Mouse (Mus musculus) C2C12 (cell line): ENCODE measurements at regions not wholly inside any gene's neighbourhood (a gene's known extent, or its start where the extent isn't known, plus 50 kb on each side); places are given as distances from the start of the nearest gene placed in this dataset.

Experiments used
- H3K27me3 ChIP-seq: one replicate; pipeline ENCODE4 v1.6.1; 2011; ENCODE audit not compliant: control insufficient read depth, insufficient read depth, insufficient read length
- H3K36me3 ChIP-seq: one replicate; pipeline ENCODE4 v1.6.1; 2011; ENCODE audit not compliant: control insufficient read depth, insufficient read depth
- H3K4me3 ChIP-seq: one replicate; pipeline ENCODE4 v1.5.1; 2011; ENCODE audit warnings: mild to moderate bottlenecking, control low read depth; ENCODE audit not compliant: poor library complexity, insufficient read depth, severe bottlenecking
- H3K79me2 ChIP-seq: one replicate; pipeline ENCODE4 v1.6.1; 2011; ENCODE audit not compliant: control insufficient read depth, insufficient read depth
- H3K79me3 ChIP-seq: one replicate; pipeline ENCODE4 v1.6.1; 2011; ENCODE audit warnings: low read depth, control low read depth
- H3ac ChIP-seq: one replicate; pipeline ENCODE3; 2011; ENCODE audit warnings: low read depth; ENCODE audit not compliant: control insufficient read depth, insufficient read length
- CEBPB ChIP-seq: IDR thresholded peaks from one replicate; pipeline ENCODE4 v1.6.1; 2011; ENCODE audit warnings: low read depth, mild to moderate bottlenecking, control low read depth, moderate library complexity
- CTCF ChIP-seq: IDR thresholded peaks from one replicate; pipeline ENCODE4 v1.5.1; 2011; ENCODE audit not compliant: control insufficient read depth, insufficient read depth, insufficient read length
- FOSL1 ChIP-seq: IDR thresholded peaks from one replicate; pipeline ENCODE4 v1.8.0; 2011; ENCODE audit warnings: mild to moderate bottlenecking, low read length; ENCODE audit not compliant: poor library complexity, insufficient read depth, severe bottlenecking
- MAX ChIP-seq: IDR thresholded peaks from one replicate; pipeline ENCODE4 v1.6.1; 2011; ENCODE audit warnings: mild to moderate bottlenecking, control low read depth
- MYOD1 ChIP-seq: IDR thresholded peaks from one replicate; pipeline ENCODE4 v1.6.1; 2011; ENCODE audit warnings: low read depth; ENCODE audit not compliant: control insufficient read depth, insufficient read length
- MYOG ChIP-seq: IDR thresholded peaks from one replicate; pipeline ENCODE4 v1.6.1; 2011; ENCODE audit not compliant: control insufficient read depth, insufficient read length; ENCODE audit errors: extremely low read depth
- USF1 ChIP-seq: IDR thresholded peaks from one replicate; pipeline ENCODE4 v1.6.1; 2011; ENCODE audit warnings: low read depth, mild to moderate bottlenecking, control low read depth, moderate library complexity

- TF ChIP-seq MYOD1 (no peak), USF1 (no peak), FOSL1 (no peak), MAX (no peak), CEBPB (peak; percentile 43), MYOG (no peak), CTCF (no peak)
- Histone ChIP-seq H3ac (no peak overlapping the region), H3K79me3 (no peaks in the 10 kb centered on the region), H3K27me3 (no peaks in the 10 kb centered on the region), H3K79me2 (no peaks in the 10 kb centered on the region), H3K4me3 (no peak overlapping the region), H3K36me3 (no peaks in the 10 kb centered on the region)
Measured at GRCm38 (mm10) chr6:37723337-37723736, 147.3 kb upstream of the Trim24 start.

DNA sequence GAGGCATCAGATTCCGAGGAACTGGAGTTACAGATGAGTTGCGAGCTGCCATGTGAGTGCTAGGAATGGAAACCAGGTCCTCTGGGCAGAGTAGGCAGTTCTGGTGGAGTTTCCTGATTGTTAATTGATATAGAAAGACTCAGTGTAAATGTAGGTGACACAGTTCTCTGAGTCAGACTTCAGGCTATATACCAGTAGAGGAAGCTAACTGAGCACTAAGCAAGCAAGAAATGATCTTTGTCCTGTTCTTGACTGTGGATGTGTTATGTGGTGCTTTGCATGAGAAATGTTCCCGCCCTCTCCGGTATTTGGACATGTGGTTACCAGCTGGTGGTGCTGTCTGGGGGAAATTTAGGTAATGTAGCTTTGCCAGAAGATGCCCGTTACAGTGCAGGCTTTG is 146.4 kb upstream of the Trim24 start:
- Histone ChIP-seq H3K79me2 (no peaks in the 10 kb centered on the region), H3K79me3 (no peaks in the 10 kb centered on the region), H3K36me3 (no peaks in the 10 kb centered on the region), H3ac (no peak overlapping the region), H3K27me3 (no peaks in the 10 kb centered on the region), H3K4me3 (no peak overlapping the region)
- TF ChIP-seq MYOG (no peak), USF1 (no peak), MYOD1 (no peak), FOSL1 (no peak), CTCF (no peak), CEBPB (no peak), MAX (no peak)

- Histone ChIP-seq H3K79me2 (no peaks in the 10 kb centered on the region), H3K4me3 (no peak overlapping the region), H3K79me3 (no peaks in the 10 kb centered on the region), H3K36me3 (no peaks in the 10 kb centered on the region), H3ac (no peak overlapping the region), H3K27me3 (no peaks in the 10 kb centered on the region)
- TF ChIP-seq MYOD1 (no peak), CEBPB (no peak), CTCF (no peak), FOSL1 (no peak), MAX (no peak), MYOG (no peak), USF1 (no peak)
Measured at GRCm38 (mm10) chr6:37728621-37729020, 142.0 kb upstream of the Trim24 start.

DNA sequence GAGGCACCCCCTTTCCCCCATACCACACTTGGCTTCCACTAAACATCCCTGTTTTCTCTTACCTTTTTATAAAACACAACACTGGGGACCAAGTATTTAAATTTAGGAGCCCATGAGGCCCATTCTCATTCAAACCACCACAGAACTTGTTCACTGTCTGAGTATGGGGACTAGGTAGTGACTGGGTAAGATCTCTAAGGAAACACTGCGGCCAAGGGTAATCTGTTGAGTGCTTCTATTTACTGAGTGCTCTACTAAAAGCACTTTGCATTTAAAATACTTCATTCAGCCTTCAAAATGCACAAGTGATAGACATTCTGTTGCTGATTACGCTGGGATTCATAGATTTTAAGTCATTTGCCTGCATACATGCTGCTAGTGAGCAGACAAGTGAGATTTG is 141.4 kb upstream of the Trim24 start:
- Histone ChIP-seq H3K79me3 (no peaks in the 10 kb centered on the region), H3K27me3 (no peaks in the 10 kb centered on the region), H3K4me3 (no peak overlapping the region), H3K79me2 (no peaks in the 10 kb centered on the region), H3ac (no peak overlapping the region), H3K36me3 (no peaks in the 10 kb centered on the region)
- TF ChIP-seq MYOD1 (no peak), MAX (no peak), FOSL1 (no peak), CEBPB (no peak), CTCF (no peak), USF1 (no peak), MYOG (no peak)

- H3K4me3 ChIP-seq: no peak overlapping the region
- no peaks in the 10 kb centered on the region for H3K79me3 ChIP-seq
- H3K79me2 ChIP-seq: no peaks in the 10 kb centered on the region
- no peak for TF ChIP-seq MAX
- TF ChIP-seq MYOG: no peak
- no peak for TF ChIP-seq MYOD1
- H3K27me3 ChIP-seq: no peaks in the 10 kb centered on the region
- H3K36me3 ChIP-seq: no peaks in the 10 kb centered on the region
- H3ac ChIP-seq: no peak overlapping the region
Measured at GRCm38 (mm10) chr6:37730500-37731239, 139.9 kb upstream of the Trim24 start.

DNA sequence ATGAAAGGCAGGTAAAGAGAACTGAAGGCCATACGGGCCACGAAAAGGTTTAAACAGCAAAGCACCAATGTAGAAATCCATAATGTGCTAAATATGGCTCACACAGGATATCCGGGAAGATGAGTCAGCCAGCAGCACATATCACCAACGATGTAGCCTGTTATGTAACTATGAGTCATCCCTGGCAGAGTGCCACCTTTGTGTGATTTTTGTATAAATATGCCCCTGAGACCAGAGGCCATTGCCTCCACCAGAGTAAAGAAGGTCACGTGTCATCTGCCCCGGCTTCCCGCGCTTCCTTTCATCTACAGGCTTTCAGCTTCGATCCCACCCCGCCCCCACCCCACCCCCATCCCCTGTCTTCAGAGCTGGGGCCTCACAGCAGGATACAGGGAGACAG is 138.2 kb upstream of the Trim24 start:
- no peaks in the 10 kb centered on the region for H3K36me3 ChIP-seq
- TF ChIP-seq FOSL1: peak; percentile 70
- TF ChIP-seq CTCF: no peak
- no peak for TF ChIP-seq MAX
- TF ChIP-seq USF1: peak; percentile 60
- TF ChIP-seq MYOG: no peak
- TF ChIP-seq CEBPB: peak; percentile 62
- peak; percentile 15 for TF ChIP-seq MYOD1
- no peaks in the 10 kb centered on the region for H3K79me2 ChIP-seq
- no peak overlapping the region for H3K4me3 ChIP-seq
- no peaks in the 10 kb centered on the region for H3K27me3 ChIP-seq
- no peak overlapping the region for H3ac ChIP-seq
- H3K79me3 ChIP-seq: no peaks in the 10 kb centered on the region
